Mouse (Mus musculus) limb, embryonic 13.5 days (tissue): ENCODE measurements at regions not wholly inside any gene's neighbourhood (a gene's known extent, or its start where the extent isn't known, plus 50 kb on each side); places are given as distances from the start of the nearest gene placed in this dataset.

Experiments
- ATAC-seq: fragments of 200-750 bp; cut with Nextera tagmentation; 2 replicates; pipeline ENCODE4 v1.8.0; 2017; ENCODE audit warnings: low read depth, moderate number of reproducible peaks, moderate TSS enrichment; ENCODE audit not compliant: low FRiP score
- H3K27ac ChIP-seq: fragments of 300-500 bp; sonication (generic); 2 replicates; pipeline ENCODE4 v1.5.1; 2015; ENCODE audit warnings: inconsistent platforms, mild to moderate bottlenecking, moderate library complexity
- H3K27me3 ChIP-seq: fragments of 300-500 bp; sonication (generic); 2 replicates; pipeline ENCODE4 v1.6.1; 2015; ENCODE audit warnings: mild to moderate bottlenecking, inconsistent platforms
- H3K36me3 ChIP-seq: fragments of 300-500 bp; sonication (generic); 2 replicates; pipeline ENCODE4 v1.6.1; 2015; ENCODE audit warnings: inconsistent platforms, mild to moderate bottlenecking, moderate library complexity
- H3K4me1 ChIP-seq: fragments of 300-500 bp; sonication (generic); 2 replicates; pipeline ENCODE4 v1.6.1; 2015; ENCODE audit warnings: inconsistent platforms
- H3K4me2 ChIP-seq: fragments of 300-500 bp; sonication (generic); replicated peaks from 2 replicates; pipeline ENCODE4 v1.6.1; 2015; ENCODE audit warnings: inconsistent platforms, mild to moderate bottlenecking, moderate library complexity
- H3K4me3 ChIP-seq: fragments of 300-500 bp; sonication (generic); 2 replicates; pipeline ENCODE4 v1.5.1; 2015; ENCODE audit warnings: moderate library complexity, mild to moderate bottlenecking, inconsistent platforms
- H3K9ac ChIP-seq: fragments of 300-500 bp; sonication (generic); 2 replicates; pipeline ENCODE4 v1.6.1; 2015; ENCODE audit warnings: mild to moderate bottlenecking, inconsistent platforms
- H3K9me3 ChIP-seq: fragments of 300-500 bp; sonication (generic); 2 replicates; pipeline ENCODE4 v1.6.1; 2016; ENCODE audit warnings: inconsistent platforms
- WGBS: fragments of 180-500 bp; shearing (Covaris S2); methylation state at CpG from one replicate; pipeline ENCODE4 v1.1.7; 2015; 5-methylcytosine and 5-hydroxymethylcytosine counted together

GRCm38 (mm10) chr12:71623271-71623670 is 207.6 kb upstream of the Daam1 start:
- Histone ChIP-seq H3K27ac (no peak overlapping the region), H3K9me3 (no peaks in the 10 kb centered on the region), H3K27me3 (no peaks in the 10 kb centered on the region), H3K36me3 (no peaks in the 10 kb centered on the region), H3K4me2 (no peak overlapping the region), H3K4me3 (no peak overlapping the region), H3K9ac (no peak overlapping the region), H3K4me1 (peaks cover 27% of the 10 kb centered on the region)
- ATAC-seq, result no peak
- 84% methylated on average over 5 of the region's 5 CpGs for WGBS

- H3K36me3 ChIP-seq, result no peaks in the 10 kb centered on the region
- no peak overlapping the region for H3K4me2 ChIP-seq
- no peak overlapping the region for H3K9ac ChIP-seq
- no peak overlapping the region for H3K27ac ChIP-seq
- WGBS, result 49% methylated on average over 8 of the region's 8 CpGs
- no peaks in the 10 kb centered on the region for H3K27me3 ChIP-seq
- no peak for ATAC-seq
- H3K4me1 ChIP-seq, result peaks cover 27% of the 10 kb centered on the region
- no peak overlapping the region for H3K4me3 ChIP-seq
- H3K9me3 ChIP-seq, result no peaks in the 10 kb centered on the region
Measured at GRCm38 (mm10) chr12:71624076-71624475, 206.8 kb upstream of the Daam1 start.

GRCm38 (mm10) chr12:71624676-71625075 is 206.2 kb upstream of the Daam1 start:
- no peaks in the 10 kb centered on the region for H3K27me3 ChIP-seq
- no peak overlapping the region for H3K4me2 ChIP-seq
- no peak for ATAC-seq
- no peak overlapping the region for H3K9ac ChIP-seq
- no peaks in the 10 kb centered on the region for H3K36me3 ChIP-seq
- H3K9me3 ChIP-seq, result no peaks in the 10 kb centered on the region
- H3K4me1 ChIP-seq, result peaks cover 29% of the 10 kb centered on the region
- WGBS, result 64% methylated on average over 6 of the region's 6 CpGs
- no peak overlapping the region for H3K4me3 ChIP-seq
- no peak overlapping the region for H3K27ac ChIP-seq

- no peaks in the 10 kb centered on the region for H3K9me3 ChIP-seq
- no peak overlapping the region for H3K4me2 ChIP-seq
- no peaks in the 10 kb centered on the region for H3K27me3 ChIP-seq
- no peak for ATAC-seq
- 51% methylated on average over 4 of the region's 4 CpGs for WGBS
- H3K27ac ChIP-seq, result no peak overlapping the region
- no peaks in the 10 kb centered on the region for H3K36me3 ChIP-seq
- no peak overlapping the region for H3K4me3 ChIP-seq
- H3K4me1 ChIP-seq, result peaks cover 29% of the 10 kb centered on the region
- H3K9ac ChIP-seq, result no peak overlapping the region
Measured at GRCm38 (mm10) chr12:71625115-71625514, 205.8 kb upstream of the Daam1 start.

- H3K4me2 ChIP-seq, result no peak overlapping the region
- H3K27me3 ChIP-seq, result no peaks in the 10 kb centered on the region
- no peak for ATAC-seq
- no peak overlapping the region for H3K4me3 ChIP-seq
- 53% methylated on average over 4 of the region's 4 CpGs for WGBS
- no peak overlapping the region for H3K27ac ChIP-seq
- H3K4me1 ChIP-seq, result peaks cover 29% of the 10 kb centered on the region
- no peaks in the 10 kb centered on the region for H3K36me3 ChIP-seq
- H3K9ac ChIP-seq, result no peak overlapping the region
- H3K9me3 ChIP-seq, result no peaks in the 10 kb centered on the region
Measured at GRCm38 (mm10) chr12:71626801-71627200, 204.1 kb upstream of the Daam1 start.

GRCm38 (mm10) chr12:71627421-71628339 is 203.2 kb upstream of the Daam1 start:
- H3K4me1 ChIP-seq, result peaks cover 29% of the 10 kb centered on the region
- 75% methylated on average over 17 of the region's 17 CpGs for WGBS
- no peaks in the 10 kb centered on the region for H3K27me3 ChIP-seq
- H3K36me3 ChIP-seq, result no peaks in the 10 kb centered on the region
- ATAC-seq, result no peak
- H3K4me3 ChIP-seq, result no peak overlapping the region
- H3K27ac ChIP-seq, result no peak overlapping the region
- H3K9ac ChIP-seq, result no peak overlapping the region
- no peaks in the 10 kb centered on the region for H3K9me3 ChIP-seq
- no peak overlapping the region for H3K4me2 ChIP-seq

- H3K36me3 ChIP-seq, result no peaks in the 10 kb centered on the region
- H3K27ac ChIP-seq, result no peak overlapping the region
- ATAC-seq, result no peak
- no peaks in the 10 kb centered on the region for H3K27me3 ChIP-seq
- WGBS, result 71% methylated on average over 5 of the region's 5 CpGs
- no peak overlapping the region for H3K9ac ChIP-seq
- no peak overlapping the region for H3K4me2 ChIP-seq
- H3K4me1 ChIP-seq, result peaks cover 27% of the 10 kb centered on the region
- no peak overlapping the region for H3K4me3 ChIP-seq
- no peaks in the 10 kb centered on the region for H3K9me3 ChIP-seq
Measured at GRCm38 (mm10) chr12:71628340-71628738, 202.5 kb upstream of the Daam1 start.

- H3K9me3 ChIP-seq, result no peaks in the 10 kb centered on the region
- 82% methylated on average over 10 of the region's 10 CpGs for WGBS
- ATAC-seq, result no peak; the same call in 1 of the 2 replicates
- no peak overlapping the region for H3K9ac ChIP-seq
- H3K27ac ChIP-seq, result no peak overlapping the region
- no peak overlapping the region for H3K4me3 ChIP-seq
- H3K27me3 ChIP-seq, result no peaks in the 10 kb centered on the region
- peaks cover 22% of the 10 kb centered on the region for H3K4me1 ChIP-seq
- no peaks in the 10 kb centered on the region for H3K36me3 ChIP-seq
- H3K4me2 ChIP-seq, result no peak overlapping the region
Measured at GRCm38 (mm10) chr12:71628796-71629195, 202.1 kb upstream of the Daam1 start.

GRCm38 (mm10) chr12:71630386-71630785 is 200.5 kb upstream of the Daam1 start:
- no peaks in the 10 kb centered on the region for H3K36me3 ChIP-seq
- no peak overlapping the region for H3K27ac ChIP-seq
- WGBS, result 98% methylated on average over 3 of the region's 3 CpGs
- H3K9ac ChIP-seq, result no peak overlapping the region
- H3K4me1 ChIP-seq, result peaks cover 12% of the 10 kb centered on the region
- ATAC-seq, result no peak
- no peak overlapping the region for H3K4me3 ChIP-seq
- H3K27me3 ChIP-seq, result no peaks in the 10 kb centered on the region
- no peaks in the 10 kb centered on the region for H3K9me3 ChIP-seq
- no peak overlapping the region for H3K4me2 ChIP-seq

- H3K27ac ChIP-seq, result no peak overlapping the region
- H3K36me3 ChIP-seq, result no peaks in the 10 kb centered on the region
- no peak overlapping the region for H3K4me3 ChIP-seq
- H3K9me3 ChIP-seq, result no peaks in the 10 kb centered on the region
- ATAC-seq, result no peak
- H3K4me1 ChIP-seq, result peaks cover under 1% of the 10 kb centered on the region; the same call in 1 of the 2 replicates
- H3K27me3 ChIP-seq, result no peaks in the 10 kb centered on the region
- 84% methylated on average over 6 of the region's 6 CpGs for WGBS
- no peak overlapping the region for H3K4me2 ChIP-seq
- no peak overlapping the region for H3K9ac ChIP-seq
Measured at GRCm38 (mm10) chr12:71636300-71636699, 194.6 kb upstream of the Daam1 start.

GRCm38 (mm10) chr12:71637248-71637647 is 193.6 kb upstream of the Daam1 start:
- WGBS, result 71% methylated on average over 3 of the region's 3 CpGs
- Histone ChIP-seq H3K36me3 (no peaks in the 10 kb centered on the region), H3K9ac (no peak overlapping the region), H3K27ac (no peak overlapping the region), H3K4me3 (no peak overlapping the region), H3K27me3 (no peaks in the 10 kb centered on the region), H3K4me1 (peaks cover 5% of the 10 kb centered on the region; the same call in 1 of the 2 replicates), H3K4me2 (no peak overlapping the region), H3K9me3 (no peaks in the 10 kb centered on the region)
- ATAC-seq, result no peak

GRCm38 (mm10) chr12:71638246-71638645 is 192.6 kb upstream of the Daam1 start:
- WGBS, result 63% methylated on average over 8 of the region's 8 CpGs
- no peak for ATAC-seq
- peaks cover 8% of the 10 kb centered on the region for H3K4me1 ChIP-seq

GRCm38 (mm10) chr12:71640058-71640501 is 190.8 kb upstream of the Daam1 start:
- no peak overlapping the region for H3K27ac ChIP-seq
- peaks cover 11% of the 10 kb centered on the region for H3K4me1 ChIP-seq
- no peak overlapping the region for H3K9ac ChIP-seq
- H3K27me3 ChIP-seq, result no peaks in the 10 kb centered on the region
- H3K36me3 ChIP-seq, result no peaks in the 10 kb centered on the region
- no peaks in the 10 kb centered on the region for H3K9me3 ChIP-seq
- ATAC-seq, result no peak
- no peak overlapping the region for H3K4me3 ChIP-seq
- 67% methylated on average over 10 of the region's 10 CpGs for WGBS
- H3K4me2 ChIP-seq, result no peak overlapping the region

More at GRCm38 (mm10) chr12:71638246-71638645, 192.6 kb upstream of the Daam1 start:
- no peaks in the 10 kb centered on the region for H3K27me3 ChIP-seq
- H3K4me3 ChIP-seq, result no peak overlapping the region
- no peaks in the 10 kb centered on the region for H3K9me3 ChIP-seq
- no peaks in the 10 kb centered on the region for H3K36me3 ChIP-seq
- no peak overlapping the region for H3K27ac ChIP-seq
- no peak overlapping the region for H3K4me2 ChIP-seq
- H3K9ac ChIP-seq, result no peak overlapping the region
